Mouse (Mus musculus): ENCODE data around the gene Noct. TPM values are rescaled to one million over a fixed set of nuclear protein-coding genes. Genes with fewer than 3 reads are reported as not detected.
"Not testable (repeated sequence)": the region's sequence is repeated elsewhere in the genome, so short reads cannot be mapped to it uniquely, and the experiment has no call there.

Noct gene
- polyA plus RNA-seq (2015; fragmentation: Nextera tagmentation; extraction: Ambion mirVana), result 21.5 and 22.8 TPM in 2 replicates

DNA sequence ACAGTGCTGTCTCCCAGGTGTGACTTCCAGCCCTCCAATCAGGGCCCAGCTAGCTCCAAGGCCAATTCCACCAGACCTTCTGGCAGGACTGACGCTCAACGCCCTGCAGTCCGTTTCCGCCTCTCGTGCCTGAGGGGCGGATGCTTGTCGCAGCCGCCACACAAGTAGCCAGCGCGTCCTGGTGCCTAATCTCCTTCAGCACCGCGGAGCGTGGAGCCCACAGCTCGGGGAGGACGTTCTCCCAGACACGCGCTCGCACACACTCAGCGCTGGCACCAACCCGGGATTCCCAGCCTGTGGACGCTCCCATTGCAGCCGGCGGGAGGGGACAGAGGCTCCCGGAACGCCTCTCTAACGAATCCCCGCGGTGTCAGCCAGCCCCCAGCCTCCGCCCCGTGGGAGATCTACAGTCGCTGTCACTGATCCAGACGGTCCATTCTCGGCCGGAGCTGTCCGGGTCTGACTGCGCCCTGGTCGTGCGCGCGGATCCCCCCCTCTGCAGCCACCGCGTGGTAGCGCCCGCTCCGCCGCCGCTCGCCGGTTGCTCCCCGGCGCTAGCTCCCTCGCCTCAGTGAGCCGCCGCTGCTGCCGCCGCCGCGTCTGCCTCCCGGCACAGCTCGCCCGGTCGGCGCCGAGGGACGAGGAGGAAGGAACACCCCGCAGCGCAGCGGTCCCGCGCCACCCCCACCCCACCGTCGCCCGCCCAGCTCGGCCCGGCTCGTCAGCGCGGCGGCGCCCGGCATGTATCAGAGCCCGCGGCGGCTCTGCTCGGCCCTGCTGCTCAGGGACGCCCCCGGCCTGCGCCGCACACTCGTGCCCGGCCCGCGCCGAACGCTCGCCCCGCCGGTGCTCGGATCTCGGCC is at the start of gene Noct:
Noct (plus strand) TSS at position 85 of the 863 bp plus-strand sequence.
- peaks cover 42% of the 10 kb centered on the region for H3K4me1 ChIP-seq (replicated peaks)
- no peaks in the 10 kb centered on the region for H3K9me3 ChIP-seq
- WGBS, result under 1% methylated on average over 84 of the region's 100 CpGs
- peak; percentile 95 for ATAC-seq (ENCODE audit: low read depth)
- peak within 1 kb of the TSS; percentile 68 for H3K4me2 ChIP-seq
- no peaks in the 10 kb centered on the region for H3K27me3 ChIP-seq
- H3K36me3 ChIP-seq, result no peaks in the 10 kb centered on the region
- H3K27ac ChIP-seq (replicated peaks), result peak within 1 kb of the TSS; percentile 99
- peak within 1 kb of the TSS; percentile 94 for H3K4me3 ChIP-seq
- peak within 1 kb of the TSS; percentile 97 for H3K9ac ChIP-seq

DNA sequence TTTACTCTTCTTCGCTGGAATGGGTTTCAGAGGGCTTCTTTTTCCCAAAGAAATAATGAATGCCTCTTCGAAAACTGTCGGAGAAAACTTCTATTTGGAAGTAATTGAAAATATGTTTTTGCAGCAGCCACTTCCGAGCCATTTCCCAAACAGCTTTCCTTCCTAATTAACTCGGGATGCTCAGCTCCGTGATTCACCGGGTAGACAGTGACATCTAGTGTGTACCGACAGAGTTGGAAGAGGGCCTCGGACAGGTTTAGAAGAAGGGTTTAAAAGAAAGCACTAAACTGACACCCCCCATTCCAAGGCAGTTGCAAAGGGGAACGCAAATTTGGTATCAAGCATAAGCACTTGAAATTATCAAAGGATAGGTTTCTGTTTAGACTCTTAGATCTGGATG is 46.1 kb upstream of the Noct start:
- peaks cover 12% of the 10 kb centered on the region for H3K4me1 ChIP-seq (replicated peaks)
- no peaks in the 10 kb centered on the region for H3K27me3 ChIP-seq
- H3K27ac ChIP-seq (replicated peaks), result no peak overlapping the region
- H3K9me3 ChIP-seq, result no peaks in the 10 kb centered on the region
- no peak for ATAC-seq (ENCODE audit: low read depth)
- WGBS, result 42% methylated on average over 10 of the region's 10 CpGs
- H3K4me2 ChIP-seq, result no peak overlapping the region
- H3K36me3 ChIP-seq, result no peaks in the 10 kb centered on the region
- no peak overlapping the region for H3K4me3 ChIP-seq
- no peak overlapping the region for H3K9ac ChIP-seq

DNA sequence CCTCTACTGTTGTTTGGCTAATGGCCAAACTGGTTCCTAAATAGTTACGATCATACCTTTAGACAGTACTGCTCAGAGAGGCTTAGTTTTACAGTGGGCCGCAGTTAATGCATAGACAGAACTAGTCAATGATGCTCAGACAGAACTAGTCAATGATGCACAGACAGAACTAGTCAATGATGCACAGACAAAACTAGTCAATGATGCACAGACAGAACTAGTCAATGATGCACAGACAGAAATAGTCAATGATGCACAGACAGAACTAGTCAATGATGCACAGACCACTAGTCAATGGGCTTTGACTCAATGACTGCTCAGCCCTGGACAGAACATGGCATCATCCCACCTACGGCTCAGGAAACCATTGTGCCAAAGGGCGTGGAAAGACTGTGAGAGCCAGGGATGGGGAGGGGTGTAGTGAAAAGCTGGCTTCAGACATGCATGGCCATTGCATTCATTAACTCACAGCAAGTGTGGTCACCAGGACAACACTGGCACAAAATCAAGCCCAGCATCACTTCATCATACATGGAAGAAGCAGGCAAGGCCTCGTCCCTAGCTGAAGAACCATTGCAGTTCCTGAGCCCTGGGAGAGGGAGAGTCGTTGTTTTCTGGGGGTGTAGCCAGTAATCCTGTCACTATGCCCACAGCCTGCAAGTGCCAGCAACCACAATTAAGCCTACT is 44.6 kb upstream of the Noct start:
- WGBS, result 84% methylated on average over 6 of the region's 6 CpGs
- Histone ChIP-seq H3K9ac (no peak overlapping the region), H3K4me1 (replicated peaks) (peaks cover 8% of the 10 kb centered on the region), H3K27me3 (no peaks in the 10 kb centered on the region), H3K9me3 (no peaks in the 10 kb centered on the region), H3K36me3 (no peaks in the 10 kb centered on the region), H3K4me3 (no peak overlapping the region), H3K27ac (replicated peaks) (no peak overlapping the region), H3K4me2 (no peak overlapping the region)
- ATAC-seq (ENCODE audit: low read depth), result no peak

DNA sequence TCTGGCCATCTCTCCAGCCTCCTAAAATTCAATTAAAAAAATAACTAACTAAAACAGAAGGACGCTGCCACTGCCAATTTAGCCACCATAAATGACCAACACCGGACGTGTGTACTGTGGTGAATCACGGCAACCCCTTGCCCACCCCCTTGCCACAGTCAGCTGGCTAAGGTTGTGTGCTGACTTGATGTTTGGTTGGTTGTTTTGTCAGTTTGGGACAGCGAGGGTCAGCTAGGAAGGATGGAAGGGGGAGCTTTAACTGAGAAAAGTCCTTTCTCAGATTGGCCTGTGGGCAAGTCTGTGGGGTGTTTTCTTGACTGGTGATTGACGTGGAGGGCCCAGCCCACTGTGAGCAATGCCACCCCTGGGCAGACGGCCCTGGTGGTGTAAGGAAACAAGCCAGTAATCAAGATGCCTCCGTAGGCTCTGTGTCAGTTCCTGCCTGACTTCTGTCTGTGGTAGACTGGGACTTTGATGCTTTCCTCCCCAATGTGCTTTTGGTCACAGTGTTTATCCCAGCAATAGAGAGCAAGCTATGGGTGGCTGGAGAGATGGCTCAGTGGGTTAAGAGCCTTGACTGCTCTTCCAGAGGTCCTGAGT is 43.8 kb upstream of the Noct start:
- no peak overlapping the region for H3K4me2 ChIP-seq
- H3K9me3 ChIP-seq, result no peaks in the 10 kb centered on the region
- no peak overlapping the region for H3K9ac ChIP-seq
- H3K4me1 ChIP-seq (replicated peaks), result 0 out of 2 replicates have a peak, but pooled peaks cover 3% of the 10 kb centered on the region
- no peak for ATAC-seq (ENCODE audit: low read depth)
- no peak overlapping the region for H3K27ac ChIP-seq (replicated peaks)
- no peaks in the 10 kb centered on the region for H3K27me3 ChIP-seq
- WGBS, result 77% methylated on average over 8 of the region's 8 CpGs
- H3K4me3 ChIP-seq, result no peak overlapping the region
- H3K36me3 ChIP-seq, result no peaks in the 10 kb centered on the region

DNA sequence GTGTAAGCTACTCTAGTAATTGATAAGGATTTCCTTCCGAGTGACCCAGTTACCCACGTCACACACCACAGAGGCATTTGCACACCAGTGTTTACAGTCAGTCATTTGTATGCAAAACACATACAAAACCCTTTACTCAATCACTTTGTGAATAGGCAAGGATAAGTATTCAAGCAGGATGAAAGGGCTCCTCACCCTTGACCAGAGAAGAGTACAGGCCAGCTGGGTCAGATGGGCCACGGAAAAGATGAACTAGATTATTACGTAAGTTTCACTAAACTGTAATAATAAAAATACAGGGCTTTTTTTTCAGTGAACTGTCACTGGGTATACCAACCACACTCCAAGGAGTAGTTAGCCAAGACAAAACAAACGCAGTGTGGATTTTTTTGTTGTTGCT is 41.8 kb upstream of the Noct start:
- H3K9ac ChIP-seq, result no peak overlapping the region
- 41% methylated on average over 5 of the region's 5 CpGs for WGBS
- H3K4me1 ChIP-seq (replicated peaks), result 0 out of 2 replicates have a peak, but pooled peaks cover 3% of the 10 kb centered on the region
- no peak overlapping the region for H3K27ac ChIP-seq (replicated peaks)
- no peaks in the 10 kb centered on the region for H3K9me3 ChIP-seq
- no peaks in the 10 kb centered on the region for H3K36me3 ChIP-seq
- H3K27me3 ChIP-seq, result no peaks in the 10 kb centered on the region
- ATAC-seq (ENCODE audit: low read depth), result no peak
- no peak overlapping the region for H3K4me3 ChIP-seq
- H3K4me2 ChIP-seq, result no peak overlapping the region

DNA sequence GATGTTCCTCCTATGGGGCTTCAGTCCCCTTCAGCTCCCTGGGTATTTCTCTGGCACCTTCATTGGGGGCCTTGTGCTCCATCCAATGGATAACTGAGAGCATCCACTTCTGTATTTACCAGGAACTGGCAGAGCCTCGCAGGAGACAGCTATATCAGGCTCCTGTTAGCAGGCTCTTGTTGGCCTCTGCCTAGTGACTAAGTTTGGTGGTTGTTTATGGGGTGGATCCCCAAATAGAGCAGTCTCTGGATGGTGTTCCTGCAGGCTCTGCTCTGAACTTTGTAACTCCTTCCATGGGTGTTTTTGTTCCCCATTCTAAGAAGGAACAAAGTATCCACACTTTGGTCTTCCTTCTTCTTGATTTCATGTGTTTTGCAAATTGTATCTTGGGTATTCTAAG is 40.7 kb upstream of the Noct start:
- H3K4me2 ChIP-seq; ATAC-seq (ENCODE audit: low read depth); H3K27ac ChIP-seq (replicated peaks); H3K27me3 ChIP-seq; H3K4me1 ChIP-seq (replicated peaks); H3K36me3 ChIP-seq; H3K9ac ChIP-seq; H3K4me3 ChIP-seq; H3K9me3 ChIP-seq: not testable (repeated sequence)
- WGBS, result 82% methylated on average over 1 of the region's 1 CpGs

DNA sequence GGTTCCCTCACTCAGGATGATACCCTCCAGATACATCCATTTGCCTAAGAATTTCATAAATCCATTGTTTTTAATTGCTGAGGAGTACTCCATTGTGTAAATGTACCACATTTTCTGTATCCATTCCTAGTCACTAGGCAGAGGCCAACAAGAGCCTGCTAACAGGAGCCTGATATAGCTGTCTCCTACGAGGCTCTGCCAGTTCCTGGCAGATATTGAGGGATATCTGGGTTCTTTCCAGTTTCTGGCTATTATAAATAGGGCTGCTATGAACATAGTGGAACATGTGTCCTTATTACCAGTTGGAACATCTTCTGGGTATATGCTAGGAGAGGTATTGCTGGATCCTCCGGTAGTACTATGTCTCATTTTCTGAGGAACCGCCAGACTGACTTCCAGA is 40.3 kb upstream of the Noct start:
- not testable (repeated sequence) for H3K4me1 ChIP-seq (replicated peaks); H3K9me3 ChIP-seq; H3K27ac ChIP-seq (replicated peaks); H3K4me3 ChIP-seq; H3K9ac ChIP-seq; H3K36me3 ChIP-seq; ATAC-seq (ENCODE audit: low read depth); H3K27me3 ChIP-seq; H3K4me2 ChIP-seq
- WGBS, result 93% methylated on average over 3 of the region's 3 CpGs

DNA sequence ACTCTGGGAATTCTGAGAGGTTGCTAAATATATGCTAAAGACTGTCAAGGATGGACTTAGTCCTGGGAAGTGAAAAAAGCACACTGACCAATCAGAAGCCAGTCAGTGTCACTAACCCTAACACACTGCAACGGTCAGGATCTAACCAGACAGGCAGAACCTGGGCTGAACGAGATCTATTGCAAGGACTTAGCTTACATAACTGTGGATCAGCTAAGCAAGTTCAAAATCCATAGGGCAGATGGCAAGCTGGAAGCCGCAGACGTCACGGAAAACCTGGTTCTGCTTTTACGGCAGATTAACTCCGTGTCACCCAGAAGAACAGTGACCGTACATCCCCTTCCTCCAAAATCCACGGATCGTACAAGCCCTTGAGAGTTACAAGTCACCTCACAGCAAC is 39.5 kb upstream of the Noct start:
- H3K4me3 ChIP-seq, result no peak overlapping the region
- no peak overlapping the region for H3K4me2 ChIP-seq
- H3K27me3 ChIP-seq, result no peaks in the 10 kb centered on the region
- no peak overlapping the region for H3K27ac ChIP-seq (replicated peaks)
- H3K36me3 ChIP-seq, result no peaks in the 10 kb centered on the region
- no peak overlapping the region for H3K9ac ChIP-seq
- 79% methylated on average over 10 of the region's 10 CpGs for WGBS
- H3K9me3 ChIP-seq, result no peaks in the 10 kb centered on the region
- H3K4me1 ChIP-seq (replicated peaks), result 0 out of 2 replicates have a peak, but pooled peaks cover 3% of the 10 kb centered on the region
- no peak for ATAC-seq (ENCODE audit: low read depth)

DNA sequence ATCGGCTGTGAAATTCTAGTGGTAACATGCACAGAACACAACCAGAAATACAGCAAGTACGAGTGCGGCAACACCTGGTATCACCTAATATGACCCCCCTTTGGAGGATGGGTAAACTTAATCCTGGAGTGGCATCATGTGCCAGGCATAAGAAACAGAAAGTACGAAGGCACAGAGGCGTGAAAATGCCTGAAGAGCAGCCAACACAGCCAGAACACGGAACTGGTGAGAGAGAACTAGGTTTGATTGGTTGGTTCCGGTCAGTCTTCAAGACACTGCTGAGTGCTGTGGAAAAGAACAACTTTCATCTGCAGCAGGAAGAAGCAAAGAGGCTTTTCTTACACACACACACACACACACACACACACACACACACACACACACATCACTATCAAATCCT is 38.8 kb upstream of the Noct start:
- 0 out of 2 replicates have a peak, but pooled peaks cover 3% of the 10 kb centered on the region for H3K4me1 ChIP-seq (replicated peaks)
- no peak overlapping the region for H3K27ac ChIP-seq (replicated peaks)
- no peak for ATAC-seq (ENCODE audit: low read depth)
- H3K4me2 ChIP-seq, result no peak overlapping the region
- 85% methylated on average over 7 of the region's 7 CpGs for WGBS
- H3K9me3 ChIP-seq, result no peaks in the 10 kb centered on the region
- no peaks in the 10 kb centered on the region for H3K27me3 ChIP-seq
- H3K9ac ChIP-seq, result no peak overlapping the region
- H3K4me3 ChIP-seq, result no peak overlapping the region
- no peaks in the 10 kb centered on the region for H3K36me3 ChIP-seq

DNA sequence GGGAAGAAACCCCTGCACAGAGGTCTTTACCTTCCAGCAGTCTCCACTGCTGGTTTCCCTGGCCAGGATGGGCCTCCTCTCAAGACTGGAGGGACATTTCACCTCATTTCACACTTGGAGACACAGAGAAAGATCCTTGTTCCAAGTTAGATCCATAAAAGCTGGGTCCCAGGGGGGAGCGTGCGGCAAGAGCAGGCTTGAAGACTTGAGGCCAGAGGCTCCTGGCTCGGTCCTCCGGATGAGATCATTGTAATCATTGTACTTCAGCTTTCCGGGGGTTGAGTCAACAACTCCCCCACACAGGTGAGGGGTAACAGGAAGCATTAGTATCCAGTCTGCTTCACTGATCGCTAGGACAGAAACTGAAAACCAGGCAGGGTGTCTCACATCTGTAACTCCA is 30.2 kb upstream of the Noct start:
- H3K27me3 ChIP-seq, result no peaks in the 10 kb centered on the region
- H3K36me3 ChIP-seq, result no peaks in the 10 kb centered on the region
- no peaks in the 10 kb centered on the region for H3K9me3 ChIP-seq
- no peak overlapping the region for H3K27ac ChIP-seq (replicated peaks)
- H3K9ac ChIP-seq, result no peak overlapping the region
- WGBS, result 66% methylated on average over 6 of the region's 6 CpGs
- H3K4me3 ChIP-seq, result no peak overlapping the region
- H3K4me1 ChIP-seq (replicated peaks), result 0 out of 2 replicates have a peak, but pooled peaks cover 5% of the 10 kb centered on the region
- no peak overlapping the region for H3K4me2 ChIP-seq
- no peak for ATAC-seq (ENCODE audit: low read depth)

DNA sequence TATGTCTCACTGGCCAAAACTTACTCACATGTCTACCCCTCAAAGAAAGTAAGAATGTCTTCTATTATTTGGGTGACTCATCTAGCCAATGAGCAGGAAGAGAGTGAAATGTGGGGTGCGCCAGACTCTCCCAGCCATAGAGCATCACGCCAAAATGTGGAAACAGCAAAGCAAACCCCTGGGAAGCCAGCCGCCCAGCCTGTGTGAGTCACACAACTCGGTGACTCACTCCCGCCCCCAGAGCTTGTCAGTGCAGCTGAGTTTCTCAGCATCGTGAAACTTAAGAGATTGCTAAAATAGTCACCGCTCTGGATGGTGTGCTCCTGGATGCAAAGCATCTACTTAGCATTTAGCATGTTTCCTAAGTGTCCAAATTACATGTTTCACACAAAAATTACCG is 28.9 kb upstream of the Noct start:
- WGBS, result 59% methylated on average over 8 of the region's 8 CpGs
- no peak; the same call in 1 of the 2 replicates for ATAC-seq (ENCODE audit: low read depth)
- H3K27me3 ChIP-seq, result no peaks in the 10 kb centered on the region
- H3K36me3 ChIP-seq, result no peaks in the 10 kb centered on the region
- H3K4me3 ChIP-seq, result no peak overlapping the region
- no peak overlapping the region for H3K27ac ChIP-seq (replicated peaks)
- H3K4me1 ChIP-seq (replicated peaks), result 0 out of 2 replicates have a peak, but pooled peaks cover 5% of the 10 kb centered on the region
- H3K9ac ChIP-seq, result no peak overlapping the region
- H3K4me2 ChIP-seq, result peak overlapping the region; percentile 18; the same call in 1 of the 2 replicates
- H3K9me3 ChIP-seq, result no peaks in the 10 kb centered on the region

DNA sequence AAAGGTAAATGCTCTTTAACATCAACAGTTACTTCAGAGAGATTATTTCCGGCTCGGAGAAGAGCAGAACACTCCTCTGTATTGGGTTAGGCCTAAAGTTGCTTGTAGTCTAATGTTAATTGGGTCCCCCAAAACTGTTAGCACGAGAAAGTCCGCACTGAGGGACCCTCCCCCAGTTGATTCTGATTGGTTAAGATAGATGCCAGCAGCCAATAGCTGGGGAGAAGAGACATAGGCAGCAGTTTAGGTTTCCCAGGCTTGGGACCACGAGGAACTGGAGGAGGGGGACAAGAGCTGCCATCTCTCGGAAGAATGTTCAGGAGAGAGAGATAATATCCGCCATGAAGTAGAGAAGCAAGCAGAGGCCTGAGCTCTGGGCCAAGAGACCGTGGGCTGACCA is 28.5 kb upstream of the Noct start:
- no peaks in the 10 kb centered on the region for H3K36me3 ChIP-seq
- WGBS, result 36% methylated on average over 8 of the region's 8 CpGs
- no peak overlapping the region for H3K9ac ChIP-seq
- H3K4me2 ChIP-seq, result peak overlapping the region; percentile 18; the same call in 1 of the 2 replicates
- no peaks in the 10 kb centered on the region for H3K27me3 ChIP-seq
- 0 out of 2 replicates have a peak, but pooled peaks cover 5% of the 10 kb centered on the region for H3K4me1 ChIP-seq (replicated peaks)
- peak; percentile 53; the same call in 1 of the 2 replicates for ATAC-seq (ENCODE audit: low read depth)
- no peak overlapping the region for H3K27ac ChIP-seq (replicated peaks)
- H3K4me3 ChIP-seq, result no peak overlapping the region
- H3K9me3 ChIP-seq, result no peaks in the 10 kb centered on the region

Data from neural tube, embryonic 13.5 days (tissue).